Mouse (Mus musculus) cerebellum, postnatal 25 days (tissue): ENCODE results near the gene Gtf2a1.
A peak's percentile ranks its signal among the peaks of the same experiment; 100 is the strongest.
"Not testable (repeated sequence)": the region's sequence is repeated elsewhere in the genome, so short reads cannot be mapped to it uniquely, and the experiment has no call there.

Experiments used
- DNase-seq, 2 experiments: peaks; one replicate each; pipeline ENCODE4 v3.0.0; 2021; ENCODE audit warnings: mixed read lengths in 2 of 2

Gtf2a1 gene

DNA sequence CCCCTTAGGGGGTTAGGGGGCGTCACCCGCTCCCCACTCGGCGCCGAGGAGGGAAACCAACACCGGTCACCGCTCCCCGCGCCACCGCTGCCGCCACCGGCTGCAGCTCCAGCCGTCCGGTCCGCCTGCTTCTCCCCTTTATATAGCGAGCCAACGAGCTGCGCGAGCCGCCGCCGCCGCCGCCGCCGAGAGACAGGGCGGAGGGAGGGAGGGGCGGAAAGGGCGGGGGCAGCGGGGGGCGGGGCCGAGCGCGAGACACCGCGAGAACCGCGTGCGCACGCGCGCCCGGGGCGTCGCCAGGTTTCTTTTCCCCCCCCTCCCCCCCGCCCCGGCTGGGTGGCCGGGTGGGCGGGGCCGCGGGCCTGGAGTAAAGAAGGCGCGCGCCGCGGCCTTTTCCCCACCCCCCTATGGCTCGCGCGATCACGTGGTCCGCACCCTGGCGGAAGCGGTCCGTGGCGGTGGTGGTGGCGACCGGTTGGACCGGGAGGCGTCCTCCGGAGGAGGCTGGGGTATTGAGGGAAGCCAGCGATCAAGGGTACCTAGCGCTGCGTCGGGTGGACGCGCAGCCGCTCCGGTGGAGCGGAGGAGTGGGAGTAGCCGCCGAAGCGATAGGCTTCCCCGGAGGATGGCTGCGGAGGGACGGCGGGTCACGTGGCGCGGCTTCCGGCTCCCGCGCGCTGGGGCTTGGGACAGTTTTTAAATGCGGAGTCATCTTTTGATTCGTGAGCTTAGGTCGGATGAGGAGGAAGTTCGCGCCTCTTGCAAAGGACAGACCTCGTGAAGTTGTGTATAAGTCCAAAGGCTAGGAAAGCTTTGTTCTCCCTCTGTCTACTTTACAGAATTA, at the start of gene Gtf2a1:
TSS of gene Gtf2a1 (minus strand) at position 641 of the 844 bp plus-strand sequence.
- DNase-seq: peak; percentile 96 to 98

DNA sequence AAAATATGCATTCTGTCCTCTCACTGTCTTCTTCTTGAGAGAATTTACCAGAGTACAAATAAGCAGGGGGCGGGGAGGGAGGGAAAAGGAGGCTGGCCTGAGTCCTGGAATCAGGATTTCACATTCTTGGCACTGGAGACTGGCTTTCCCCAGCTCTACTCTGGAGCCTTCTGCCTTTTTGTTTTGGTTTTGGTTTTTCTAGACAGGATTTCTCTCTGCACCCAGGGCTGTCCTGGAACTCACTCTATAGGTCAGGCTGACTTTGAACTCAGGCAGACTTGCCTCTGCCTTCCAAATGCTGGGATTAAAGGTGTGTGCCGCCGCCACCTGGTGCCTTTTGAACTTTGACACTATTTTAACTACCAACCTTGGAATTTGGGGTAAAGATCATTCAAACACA, 48.1 kb upstream of the Gtf2a1 start:
- no peak for DNase-seq

DNA sequence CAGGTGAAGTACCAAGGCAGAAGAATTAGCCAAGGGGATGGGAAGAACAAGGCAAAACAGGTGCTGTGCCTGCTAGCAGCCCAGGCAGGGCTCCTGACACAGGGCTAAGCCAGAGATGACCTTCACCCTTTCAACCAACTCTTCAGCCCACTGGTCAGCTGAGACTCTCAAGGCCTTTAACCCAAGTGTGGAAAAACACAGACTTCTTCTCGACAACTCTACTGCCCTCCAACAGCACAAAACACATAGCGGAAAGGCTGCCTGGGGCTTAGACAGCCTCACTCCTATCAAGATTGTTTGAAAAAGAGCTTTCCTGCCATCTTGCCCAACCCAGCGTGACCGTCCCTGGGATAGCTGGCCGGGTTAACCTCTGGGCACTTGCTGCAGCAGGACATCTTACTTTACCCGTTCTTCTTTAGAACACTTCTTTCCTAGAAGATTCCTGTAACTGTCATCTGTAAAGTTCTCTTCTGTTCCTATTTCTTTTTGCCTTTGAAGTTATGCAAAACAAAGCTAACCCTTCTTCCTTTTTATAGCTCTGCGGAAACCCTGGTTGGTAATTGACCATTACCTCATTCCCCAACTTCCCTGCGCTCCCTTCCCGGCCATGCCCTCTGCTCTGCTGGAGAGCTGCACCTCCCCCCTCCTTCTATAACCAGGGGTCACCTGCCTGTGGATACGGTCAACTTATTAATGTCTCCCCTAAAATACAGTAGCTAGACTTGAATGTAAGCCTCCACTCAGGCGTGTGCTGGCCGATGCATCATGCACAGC, 47.0 kb upstream of the Gtf2a1 start:
- DNase-seq: no peak

GRCm38 (mm10) chr12:91626482-91626881, 36.2 kb upstream of the Gtf2a1 start:
- no peak for DNase-seq

- peak in 1 of 2 experiments; percentile 37 for DNase-seq
Observed at GRCm38 (mm10) chr12:91625013-91625412, 34.7 kb upstream of the Gtf2a1 start.

DNA sequence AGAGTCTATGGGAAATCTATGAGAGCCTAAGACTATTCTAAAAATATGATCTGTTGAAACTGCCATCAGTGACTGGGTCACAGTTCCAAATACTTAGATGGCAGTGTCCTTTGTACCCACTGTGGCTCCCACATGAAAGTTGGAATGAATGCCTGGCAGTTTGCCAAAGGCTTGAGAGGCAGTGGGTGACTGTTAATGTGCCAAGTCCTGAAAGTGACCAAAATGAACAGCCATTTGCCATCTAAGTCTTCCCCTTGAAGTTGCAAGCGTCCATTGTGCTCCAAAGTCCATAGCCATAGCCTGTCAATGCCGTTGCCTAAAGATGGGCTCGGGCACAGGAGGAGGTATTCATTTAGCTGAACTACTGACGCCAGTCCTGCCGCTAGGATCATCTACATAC, 19.1 kb upstream of the Gtf2a1 start:
- DNase-seq: no peak

DNA sequence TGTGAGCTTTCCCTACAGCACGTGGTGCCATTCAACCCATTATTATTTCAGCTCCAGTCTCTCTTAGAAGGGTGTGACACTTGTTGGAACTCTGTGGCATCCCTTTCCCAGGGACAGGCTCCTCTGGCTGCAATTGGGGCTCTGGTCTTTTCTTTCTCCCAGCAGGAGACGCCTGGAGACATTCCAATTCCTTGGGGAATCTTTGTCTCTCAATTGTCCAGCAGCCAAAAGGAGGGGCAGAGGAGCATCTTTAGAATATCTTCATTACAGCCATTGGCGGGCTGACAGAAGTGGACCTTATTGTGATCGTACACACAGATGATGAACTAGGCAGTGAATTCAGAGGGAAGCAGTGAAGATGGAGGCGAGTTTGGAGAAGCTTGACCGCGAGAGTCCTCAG, 17.4 kb upstream of the Gtf2a1 start:
- DNase-seq: peak in 1 of 2 experiments; percentile 25

- no peak for DNase-seq
Observed at GRCm38 (mm10) chr12:91606651-91607050, 16.4 kb upstream of the Gtf2a1 start.

DNA sequence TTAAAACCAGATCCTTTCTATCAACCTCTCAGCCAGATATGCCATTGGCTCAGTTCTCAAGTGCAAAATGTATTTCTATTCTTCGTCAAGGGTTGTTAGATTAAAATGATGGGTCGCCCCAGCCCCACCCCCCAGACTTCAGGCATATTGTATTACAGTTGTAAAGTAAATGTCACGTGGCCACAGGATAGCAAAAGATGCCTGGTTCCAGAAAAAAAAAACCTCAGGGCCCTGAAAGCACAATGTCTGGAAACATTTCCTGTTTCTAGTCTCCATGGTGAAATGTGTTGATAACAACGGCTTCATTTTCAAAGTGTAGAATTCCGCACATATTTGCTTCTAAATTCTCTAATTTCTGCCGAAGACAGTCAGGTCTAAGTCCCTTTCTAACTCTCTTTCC, 14.3 kb upstream of the Gtf2a1 start:
- no peak for DNase-seq

- no peak for DNase-seq
Observed at GRCm38 (mm10) chr12:91592128-91592527, 1.8 kb upstream of the Gtf2a1 start.

GRCm38 (mm10) chr12:91591191-91591590, 904 bp upstream of the Gtf2a1 start:
- DNase-seq: no peak

- peak; percentile 17 to 22 for DNase-seq
Observed at GRCm38 (mm10) chr12:91590716-91591115, 429 bp upstream of the Gtf2a1 start.

- no peak for DNase-seq
Observed at GRCm38 (mm10) chr12:91589542-91589846, 793 bp downstream of the Gtf2a1 start.

DNA sequence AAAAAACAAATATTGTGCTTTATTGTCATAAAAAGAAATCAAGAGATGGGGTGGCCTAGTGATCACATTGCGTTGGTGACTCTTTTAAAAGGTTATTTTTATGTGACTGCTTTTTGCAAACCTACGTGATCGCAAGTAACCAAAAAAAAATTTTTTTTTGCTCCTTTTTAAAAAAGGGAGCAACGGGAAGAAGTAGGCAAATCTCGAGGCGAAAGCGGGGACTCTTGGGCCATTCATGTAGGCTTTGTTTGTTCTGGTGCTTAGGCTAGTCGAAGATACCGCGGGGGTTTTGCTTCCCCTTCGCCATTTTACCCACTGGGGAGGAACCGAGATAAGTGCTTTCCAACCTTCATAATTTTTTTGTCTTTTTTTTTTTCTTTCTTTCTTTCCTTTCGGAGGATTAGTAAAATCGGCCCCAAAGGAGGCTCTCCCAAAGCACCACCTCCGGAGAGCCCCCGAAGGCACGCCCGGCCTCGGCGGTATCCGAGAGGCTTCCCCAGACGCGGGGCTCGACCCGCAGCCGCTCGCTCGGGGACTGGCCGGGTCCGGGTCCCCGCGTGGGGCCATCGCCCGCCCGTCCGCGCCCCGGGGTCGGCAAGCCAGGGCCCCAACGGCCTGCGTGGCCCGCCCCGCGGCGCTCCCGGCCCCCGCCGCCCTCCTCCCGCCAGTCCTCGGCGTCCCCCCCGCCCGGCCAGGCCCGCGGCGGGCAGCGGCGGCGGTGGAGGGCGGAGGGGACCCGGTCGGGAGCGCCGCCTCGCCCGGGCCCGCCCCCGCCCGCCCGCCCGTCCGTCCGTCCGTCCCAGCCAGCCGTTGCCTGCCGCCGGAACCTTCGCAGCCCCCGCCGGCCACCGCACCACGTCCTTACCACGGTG, 1.4 kb downstream of the Gtf2a1 start:
- peak; percentile 81 to 85 for DNase-seq

- peak; percentile 95 to 99 for DNase-seq
Observed at GRCm38 (mm10) chr12:91588176-91588669, 2.1 kb downstream of the Gtf2a1 start.

DNA sequence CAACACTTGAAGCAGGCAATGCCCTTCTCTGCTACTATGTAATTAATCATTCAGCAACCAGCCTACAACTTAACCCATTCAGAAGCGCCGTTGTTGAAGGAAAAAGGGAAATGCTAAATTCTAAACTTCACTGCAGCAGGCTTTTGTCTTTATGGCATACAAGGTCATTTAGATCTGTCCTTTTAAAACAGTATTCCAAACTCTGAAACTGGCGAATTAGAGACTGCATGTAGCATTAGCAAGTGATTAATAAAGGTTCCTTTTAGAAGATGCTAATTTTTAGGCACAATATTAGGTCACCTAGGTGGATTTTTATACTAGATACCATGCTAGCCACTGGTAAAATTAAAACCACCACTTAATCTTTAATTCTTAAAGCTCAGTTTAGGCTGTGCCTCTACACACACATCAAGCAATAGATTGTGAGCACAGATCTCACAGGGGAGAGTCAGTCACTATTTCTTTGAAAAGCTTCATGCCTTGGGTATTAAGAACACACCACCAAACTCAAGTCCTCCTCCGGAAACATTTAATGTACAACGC, 2.7 kb downstream of the Gtf2a1 start:
- no peak for DNase-seq

- no peak for DNase-seq
Observed at GRCm38 (mm10) chr12:91587077-91587476, 3.2 kb downstream of the Gtf2a1 start.

DNA sequence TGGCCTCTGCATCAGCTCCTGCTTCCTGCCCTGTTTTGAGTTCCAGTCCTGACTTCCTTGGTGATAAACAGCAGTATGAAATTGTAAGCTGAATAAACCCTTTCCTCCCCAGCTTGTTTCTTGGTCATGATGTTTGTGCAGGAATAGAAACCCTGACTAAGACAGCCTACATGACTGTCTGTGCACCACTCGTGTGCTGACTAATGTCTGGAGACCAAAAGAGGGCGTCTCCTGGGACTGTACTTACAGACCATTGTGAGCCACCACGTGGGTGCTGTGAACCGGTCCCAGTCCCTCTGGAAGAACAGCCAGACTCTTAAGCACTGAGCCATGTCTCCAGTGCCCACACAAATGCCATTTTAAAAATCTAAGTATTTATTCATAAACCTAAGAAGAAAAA, 4.5 kb downstream of the Gtf2a1 start:
- DNase-seq: not testable (repeated sequence)

DNA sequence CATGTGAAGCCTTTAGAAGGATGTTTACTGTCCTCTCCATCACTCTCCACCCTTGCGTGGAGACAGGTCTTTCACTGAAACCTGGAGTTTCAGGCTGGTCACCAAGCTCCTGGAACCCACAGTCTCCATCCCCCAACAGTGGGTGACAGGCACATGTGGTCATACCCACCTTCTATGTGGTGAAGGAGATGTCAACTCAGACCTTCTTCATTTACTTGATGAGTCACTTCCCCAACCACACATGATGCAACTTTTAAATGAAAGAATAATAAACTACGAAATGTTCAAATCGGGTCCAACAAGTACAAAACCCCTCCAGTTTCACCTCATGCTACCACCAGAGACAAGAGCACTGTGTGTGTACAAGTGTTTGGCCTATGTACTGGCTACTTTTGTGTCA, 5.1 kb downstream of the Gtf2a1 start:
- DNase-seq: no peak

- no peak for DNase-seq
Observed at GRCm38 (mm10) chr12:91583409-91583808, 6.9 kb downstream of the Gtf2a1 start.

DNA sequence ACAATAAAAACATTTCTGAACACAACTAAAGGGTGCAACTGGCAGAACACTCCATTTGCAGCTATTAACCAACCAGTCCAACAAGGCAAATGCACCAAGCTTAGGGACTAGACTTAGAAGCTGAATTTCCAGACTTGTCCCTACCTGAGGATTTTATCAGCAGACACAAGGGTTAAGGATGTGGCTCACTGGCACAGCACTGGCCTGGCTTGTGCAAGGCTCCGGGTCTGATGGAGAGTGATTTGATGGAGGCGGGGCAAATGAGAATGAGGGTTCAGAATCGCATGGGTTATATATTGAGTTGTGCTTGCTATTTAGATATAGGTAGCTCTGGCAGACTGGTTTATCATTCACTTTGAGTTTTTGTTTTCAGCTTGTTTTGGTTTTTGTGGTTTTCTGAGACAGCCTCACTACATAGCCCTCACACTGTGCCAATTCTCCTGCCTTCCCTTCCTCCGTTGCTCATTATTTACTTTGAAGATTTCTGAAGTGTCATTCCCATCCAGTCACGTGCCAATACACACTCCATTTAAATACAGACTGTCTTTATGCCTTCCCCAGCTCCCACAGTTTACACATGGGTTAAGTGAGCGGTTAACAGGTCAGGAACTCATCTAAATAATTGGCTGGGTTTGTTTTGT, 7.8 kb downstream of the Gtf2a1 start:
- no peak for DNase-seq
